Mouse (Mus musculus): ENCODE measurements around the gene 4931406P16Rik.
"Not testable (repeated sequence)": the region's sequence is repeated elsewhere in the genome, so short reads cannot be mapped to it uniquely, and the experiment has no call there.

Gene 4931406P16Rik

DNA sequence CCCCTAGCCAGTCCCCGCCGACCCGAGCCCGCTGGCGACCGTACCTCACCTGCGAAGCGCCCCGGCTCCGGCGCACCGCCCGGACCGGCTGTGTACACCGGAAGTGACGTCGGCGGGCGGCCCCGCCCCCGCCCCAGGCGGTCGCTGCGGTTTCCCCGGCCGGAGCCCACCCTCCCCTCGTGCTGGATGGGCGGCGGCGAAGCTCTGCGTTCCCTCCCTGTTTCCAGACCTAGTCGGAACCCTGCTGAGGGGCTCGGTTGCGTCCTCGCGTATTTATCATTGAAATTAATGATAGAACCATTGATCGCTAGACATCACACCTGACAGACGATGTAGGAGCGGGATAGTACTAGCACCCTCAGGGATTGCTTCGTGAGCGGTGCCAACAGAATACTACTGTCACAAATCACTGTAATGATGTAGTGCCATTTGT, at the start of gene 4931406P16Rik:
TSS of gene 4931406P16Rik (minus strand) at position 109 of the 433 bp plus-strand sequence.
- peak; percentile 76 for DNase-seq (ENCODE audit: low spot score)

DNA sequence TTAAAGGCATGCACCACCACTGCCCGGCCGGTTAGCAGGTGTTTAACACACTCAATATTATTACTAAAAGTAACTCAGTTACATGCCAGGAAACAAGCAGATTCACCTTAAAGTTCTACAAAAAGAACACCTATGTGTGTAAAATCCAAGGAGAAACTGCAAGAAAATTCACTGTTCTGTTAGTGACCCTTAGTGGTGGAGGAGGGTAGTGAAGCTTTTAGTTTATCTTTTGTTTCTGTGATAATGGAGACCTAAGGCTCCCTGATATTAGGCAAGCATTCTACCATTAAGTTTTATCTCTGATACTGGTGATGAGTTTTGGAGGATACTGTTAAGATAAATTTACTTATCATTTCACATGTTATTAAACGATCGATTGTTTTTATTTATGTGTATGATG, 42.3 kb upstream of the 4931406P16Rik start:
- DNase-seq (ENCODE audit: low spot score) = no peak

DNA sequence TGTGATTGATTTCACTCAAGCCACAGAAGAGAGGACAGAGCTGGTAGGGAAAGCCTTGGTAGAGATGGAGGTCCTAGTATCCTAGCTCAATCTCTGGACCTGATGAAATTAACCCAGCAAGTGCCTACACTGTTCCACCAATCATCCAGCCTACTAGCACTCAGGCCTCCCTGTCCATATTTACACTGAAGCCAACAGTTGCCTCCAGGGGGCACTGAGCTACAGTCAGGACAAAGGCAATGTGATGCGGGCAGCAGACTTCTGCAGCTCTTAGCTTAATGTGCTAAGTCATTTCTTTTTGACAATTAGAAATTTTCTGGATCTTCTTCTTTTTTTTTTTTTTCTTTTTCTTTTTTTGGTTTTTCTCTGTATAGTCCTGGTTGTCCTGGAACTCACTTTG, 38.6 kb upstream of the 4931406P16Rik start:
- no peak for DNase-seq (ENCODE audit: low spot score)

DNA sequence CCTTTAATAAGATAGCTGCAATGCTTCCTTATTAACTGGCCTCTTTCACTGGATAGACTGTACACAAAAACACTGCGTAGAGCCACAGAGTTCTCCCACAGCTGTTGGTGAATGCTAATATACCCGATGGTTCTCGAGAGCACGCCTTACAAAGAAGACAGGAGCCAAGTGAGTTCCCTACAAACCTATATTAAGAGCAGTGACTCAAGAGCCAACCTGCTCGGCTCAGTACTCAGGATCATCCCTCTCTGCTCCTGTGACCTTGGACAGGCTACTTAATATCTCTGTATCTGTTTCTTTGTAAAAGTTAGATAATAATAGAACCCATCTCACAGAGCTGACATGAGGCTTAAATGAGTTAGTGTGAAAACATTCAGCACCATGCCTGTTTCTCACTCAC, 36.8 kb upstream of the 4931406P16Rik start:
- no peak for DNase-seq (ENCODE audit: low spot score)

DNA sequence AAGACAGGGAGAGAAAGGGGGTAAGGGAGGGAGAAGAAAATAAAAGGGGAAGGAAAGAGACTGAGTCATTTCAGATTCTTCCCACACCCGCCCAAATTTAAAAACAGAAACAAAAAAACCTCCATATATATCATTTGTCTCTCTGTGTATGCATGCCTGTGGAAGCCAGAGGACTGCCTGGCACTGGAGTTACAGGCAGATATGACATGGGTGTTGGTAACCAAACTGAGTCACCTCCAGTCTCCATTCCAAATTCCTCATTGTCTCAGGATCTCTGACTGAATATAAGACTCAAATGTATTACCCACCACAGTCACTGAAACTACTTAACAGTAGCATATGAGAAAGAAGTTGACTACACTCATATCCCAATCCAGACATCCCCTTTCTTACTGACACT, 34.7 kb upstream of the 4931406P16Rik start:
- no peak for DNase-seq (ENCODE audit: low spot score)

DNA sequence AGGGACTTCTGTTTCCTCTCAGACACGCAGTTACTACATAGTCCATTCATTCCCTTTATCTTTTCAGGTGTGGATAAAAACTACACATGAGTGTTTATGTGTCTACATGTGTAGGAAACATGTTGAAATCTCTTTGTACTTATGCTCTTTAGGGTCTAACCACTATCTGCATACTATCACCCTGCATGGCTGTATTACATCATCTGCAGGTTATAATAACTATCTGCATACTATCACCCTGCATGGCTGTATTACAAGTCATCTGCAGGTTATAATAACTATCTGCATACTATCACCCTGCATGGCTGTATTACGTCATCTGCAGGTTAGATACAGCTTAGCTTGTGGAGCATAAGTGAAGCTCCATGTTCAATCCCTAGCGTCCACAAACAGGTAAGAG, 33.7 kb upstream of the 4931406P16Rik start:
- DNase-seq (ENCODE audit: low spot score) = no peak

DNA sequence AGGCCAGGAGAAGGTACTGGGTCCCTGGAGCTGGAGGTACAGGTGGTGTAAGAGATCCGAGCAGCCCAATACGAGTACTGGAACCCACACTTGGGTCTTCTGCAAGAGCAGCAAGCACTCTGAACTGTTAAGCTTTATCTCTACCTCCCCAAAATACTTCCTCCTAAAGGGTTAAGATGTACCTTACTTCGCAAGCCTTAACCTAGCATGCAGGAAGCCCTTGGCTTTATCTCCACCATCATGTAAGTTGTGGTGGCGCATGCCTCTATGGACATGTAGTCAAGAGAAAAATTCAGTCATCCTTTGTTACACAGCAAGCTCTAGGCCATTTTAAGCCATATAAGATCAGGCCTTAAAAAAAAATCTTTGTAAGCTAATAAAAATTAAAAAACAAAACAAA, 33.2 kb upstream of the 4931406P16Rik start:
- DNase-seq (ENCODE audit: low spot score) = no peak

DNA sequence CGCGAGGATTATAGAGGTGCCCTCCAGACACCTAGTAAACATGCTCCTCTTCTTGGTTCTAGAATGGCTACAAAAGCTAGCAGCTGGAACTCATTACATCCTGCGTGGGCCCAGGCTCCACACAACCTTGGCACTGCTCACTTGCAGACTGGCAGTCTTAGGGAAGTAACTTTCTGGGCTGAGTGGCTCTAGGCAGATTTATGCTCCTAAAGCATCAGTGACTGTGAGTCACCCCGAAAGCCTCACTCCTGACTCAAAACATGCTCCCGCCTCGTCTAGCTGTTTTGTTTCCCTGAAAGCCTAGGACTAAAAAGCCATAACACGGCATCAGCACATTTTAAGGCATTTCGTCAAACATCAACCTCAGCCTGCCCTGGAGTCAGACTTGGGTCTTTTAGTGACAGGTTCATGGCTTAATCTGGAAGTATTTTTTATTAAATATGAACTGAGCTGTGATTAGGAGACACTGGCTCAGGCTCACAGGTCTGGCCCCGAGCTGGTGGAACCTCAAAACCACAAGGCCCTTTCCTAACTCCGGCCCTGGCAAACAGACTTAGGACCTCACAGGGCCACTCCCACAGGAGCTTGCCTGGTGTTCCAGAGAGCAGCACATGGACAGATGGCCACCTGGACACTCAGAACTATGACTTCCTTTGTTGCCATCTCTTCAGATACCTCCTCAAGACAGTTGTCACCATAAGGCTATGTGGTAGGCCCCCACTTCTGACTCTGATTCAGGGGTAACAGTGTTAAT, 28.9 kb upstream of the 4931406P16Rik start:
- DNase-seq (ENCODE audit: low spot score) = no peak

DNA sequence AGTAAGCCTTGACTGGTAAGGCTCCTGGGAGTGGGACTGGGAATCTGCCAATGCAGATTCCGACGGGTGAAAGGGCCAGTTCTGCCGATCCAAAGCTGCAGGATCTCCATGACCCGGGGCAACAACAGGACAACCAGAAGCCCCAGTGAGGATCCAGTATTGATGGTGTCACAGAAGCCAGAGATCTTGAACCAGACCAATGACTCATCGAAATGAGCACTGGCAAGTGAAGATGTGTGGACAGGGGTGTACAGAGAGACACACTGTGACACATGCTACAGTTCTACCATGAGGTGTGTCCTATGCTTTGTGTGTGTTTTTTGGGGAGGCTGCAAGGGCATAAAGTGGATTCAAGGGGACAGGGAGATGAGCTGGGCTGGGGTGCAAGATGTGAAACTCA, 27.5 kb upstream of the 4931406P16Rik start:
- no peak for DNase-seq (ENCODE audit: low spot score)

DNA sequence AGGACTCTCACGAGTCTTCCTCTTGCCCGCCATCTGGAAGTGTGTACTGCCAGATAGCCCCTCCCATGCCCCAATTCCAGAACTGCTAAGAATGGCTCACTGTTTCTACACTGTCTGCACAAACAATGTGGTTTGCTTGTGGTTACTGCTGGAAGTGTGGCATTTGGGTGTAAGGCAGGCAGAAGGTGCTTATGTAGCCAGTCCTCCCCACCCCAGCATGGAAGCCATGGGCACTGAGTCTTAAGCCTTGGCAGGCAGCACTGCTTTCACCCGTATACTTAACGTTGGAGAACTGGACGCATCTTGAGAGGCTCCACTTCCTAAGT, 25.8 kb upstream of the 4931406P16Rik start:
- DNase-seq (ENCODE audit: low spot score) = no peak

DNA sequence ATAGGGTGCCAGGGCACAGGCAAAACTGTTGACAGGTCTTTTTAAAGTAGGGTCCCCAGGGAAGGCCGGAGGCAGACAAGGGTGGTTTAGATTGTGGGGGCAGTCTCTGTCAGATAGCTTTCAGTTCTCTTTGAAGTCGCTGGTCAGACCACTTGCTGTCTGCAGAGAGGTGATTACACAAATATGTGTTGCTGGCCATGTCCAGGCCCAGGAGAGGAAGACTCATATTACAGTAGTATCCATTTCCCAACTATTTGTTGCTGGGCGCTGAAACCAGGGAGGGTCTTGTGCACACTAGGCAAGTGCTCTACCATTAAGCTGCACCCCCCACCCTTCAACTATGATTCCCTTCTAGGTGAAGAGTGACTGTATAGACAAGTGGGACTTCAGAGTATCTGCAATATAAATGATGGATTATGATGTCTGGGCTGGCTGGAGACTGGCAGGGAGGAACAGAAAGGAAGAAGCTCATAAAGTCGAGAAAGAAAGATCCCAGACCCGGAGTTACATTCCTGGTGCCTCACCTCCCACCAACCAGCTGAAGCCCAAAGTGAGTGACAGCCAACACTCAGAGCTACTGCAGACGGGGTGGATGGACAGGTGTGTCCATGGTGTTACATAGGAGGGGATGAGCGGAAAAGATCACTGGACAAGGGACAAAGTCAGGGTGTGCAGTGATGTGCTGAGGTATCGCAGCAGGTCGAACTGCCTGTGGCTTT, 25.3 kb upstream of the 4931406P16Rik start:
- no peak for DNase-seq (ENCODE audit: low spot score)

DNA sequence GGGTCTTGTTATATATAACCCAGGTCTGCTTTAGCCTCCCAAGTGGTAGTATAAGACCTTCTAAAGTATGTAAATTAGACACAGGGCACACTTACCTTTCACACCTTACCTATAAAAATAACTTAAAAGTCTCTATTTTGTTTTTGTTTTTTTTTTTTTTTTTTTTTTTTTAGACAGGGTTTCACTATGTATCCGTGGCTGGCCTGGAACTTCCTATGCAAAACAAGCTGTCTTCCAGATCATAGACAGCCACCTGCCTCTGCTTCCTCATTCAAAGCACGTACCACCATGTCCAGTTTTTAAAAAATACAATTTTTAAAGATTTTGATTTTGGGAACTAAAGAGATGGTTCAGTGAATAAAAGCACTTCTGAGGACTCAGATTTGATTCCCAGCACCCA, 23.9 kb upstream of the 4931406P16Rik start:
- no peak for DNase-seq (ENCODE audit: low spot score)

DNA sequence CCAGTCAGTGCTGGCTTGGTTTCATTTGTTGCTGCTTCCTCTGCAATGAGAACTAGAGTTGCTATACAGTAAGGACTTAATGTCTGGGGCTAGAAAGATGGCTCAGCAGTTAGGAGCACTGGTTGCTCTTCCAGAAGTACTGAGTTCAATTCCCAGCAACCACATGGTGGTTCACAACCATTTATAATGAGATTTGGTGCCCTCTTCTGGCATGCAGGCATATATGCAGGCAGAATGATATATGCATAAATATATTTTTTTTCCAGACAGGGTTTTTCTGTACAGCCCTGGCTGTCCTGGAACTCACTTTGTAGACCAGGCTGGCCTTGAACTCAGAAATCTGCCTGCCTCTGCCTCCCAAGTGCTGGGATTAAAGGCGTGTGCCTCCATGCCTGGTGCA, 23.2 kb upstream of the 4931406P16Rik start:
- not testable (repeated sequence) for DNase-seq (ENCODE audit: low spot score)

DNA sequence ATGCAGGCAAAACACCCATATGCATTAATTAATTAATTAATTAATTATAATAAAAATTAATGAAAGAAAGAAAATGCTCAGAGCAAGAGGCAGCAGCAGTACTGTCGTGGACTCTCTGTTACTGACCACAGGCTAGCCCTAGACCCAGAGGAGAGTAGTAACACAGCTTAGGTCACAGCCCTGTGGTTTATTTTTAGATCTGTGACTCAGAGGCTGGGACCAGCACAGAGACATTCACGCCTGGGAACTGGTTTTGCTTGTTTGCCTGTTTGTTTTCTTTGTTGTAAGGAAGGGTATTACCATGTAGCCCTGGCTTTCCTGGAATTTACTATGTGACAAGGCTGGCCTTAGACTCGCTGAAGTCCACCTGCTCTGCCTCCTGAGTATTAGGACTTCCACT, 14.1 kb upstream of the 4931406P16Rik start:
- DNase-seq (ENCODE audit: low spot score) = no peak

DNA sequence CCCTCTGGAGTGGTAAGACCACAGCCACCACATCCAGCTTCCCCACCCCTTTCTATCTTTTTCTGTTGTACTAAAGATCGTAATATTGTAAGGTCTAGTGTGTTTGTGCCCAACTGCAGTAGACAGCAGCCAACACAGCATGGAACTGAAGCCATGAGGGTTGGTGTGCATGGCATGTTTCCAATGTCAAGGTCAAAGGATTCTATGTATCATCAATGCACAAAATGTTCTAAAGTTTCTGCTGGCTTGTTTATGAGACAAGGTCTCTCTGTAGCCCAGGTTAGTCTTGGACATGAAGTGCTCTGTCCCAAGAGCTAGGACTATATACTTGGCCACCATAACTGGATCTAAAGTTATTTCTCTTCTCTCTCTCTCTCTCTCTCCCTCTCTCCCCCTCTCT, 11.5 kb upstream of the 4931406P16Rik start:
- no peak for DNase-seq (ENCODE audit: low spot score)

DNA sequence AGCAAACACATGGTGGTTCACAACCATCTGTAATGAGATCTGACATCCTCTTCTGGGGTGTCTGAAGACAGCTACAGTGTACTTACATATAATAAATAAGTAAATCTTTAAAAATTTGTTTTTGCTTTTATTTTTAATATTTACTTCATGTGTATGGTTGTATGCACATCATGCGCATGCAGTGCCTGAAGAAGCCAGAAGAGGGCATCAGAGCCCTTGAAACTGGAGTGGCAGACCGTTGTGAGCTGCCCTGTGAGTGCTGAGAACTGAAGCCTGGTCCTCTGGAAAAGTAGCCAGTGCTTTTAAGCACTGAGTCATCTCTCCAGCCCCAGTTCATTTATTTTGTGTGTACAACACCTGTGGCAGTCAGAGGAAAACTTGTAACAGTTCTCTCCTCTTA, 10.7 kb upstream of the 4931406P16Rik start:
- DNase-seq (ENCODE audit: low spot score) = no peak

DNA sequence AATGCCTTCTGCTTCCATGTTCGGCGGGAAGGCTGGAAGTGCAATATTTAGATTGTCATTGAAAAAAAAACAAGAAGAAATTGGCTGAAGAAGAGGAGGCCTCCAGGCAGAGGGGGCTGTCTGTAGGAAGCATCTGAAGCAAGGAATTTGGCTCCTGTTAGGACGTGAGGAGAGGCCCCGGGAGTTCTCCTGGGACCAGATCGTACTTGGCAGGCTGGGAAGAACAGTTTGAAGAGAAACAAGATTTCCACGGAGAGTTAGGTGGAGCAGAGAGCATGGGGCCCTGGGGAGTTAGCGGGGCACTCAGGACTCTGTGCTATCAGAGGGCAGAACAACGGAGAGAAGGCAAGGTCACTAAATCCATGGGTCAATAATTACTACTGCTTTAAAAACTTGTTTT, 10.0 kb upstream of the 4931406P16Rik start:
- DNase-seq (ENCODE audit: low spot score) = no peak

DNA sequence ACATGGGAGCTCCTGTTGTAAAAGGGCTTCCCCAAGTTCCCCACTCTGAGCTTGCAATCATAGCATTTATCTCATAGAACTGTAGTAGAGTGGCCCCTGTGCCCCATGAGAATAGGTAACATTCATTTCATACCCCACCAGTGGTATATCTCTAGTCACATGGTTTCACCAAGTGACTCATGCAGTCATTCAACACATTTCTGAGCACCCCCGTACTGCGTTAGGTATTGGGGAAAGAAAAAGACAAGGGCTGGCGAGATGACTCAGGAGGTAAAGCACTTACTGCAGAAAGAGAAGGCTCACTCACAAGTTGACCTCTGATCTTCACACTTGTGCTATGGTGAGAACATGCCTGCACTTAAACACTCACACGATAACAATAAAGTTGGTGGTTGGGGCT, 8.6 kb upstream of the 4931406P16Rik start:
- DNase-seq (ENCODE audit: low spot score) = no peak

DNA sequence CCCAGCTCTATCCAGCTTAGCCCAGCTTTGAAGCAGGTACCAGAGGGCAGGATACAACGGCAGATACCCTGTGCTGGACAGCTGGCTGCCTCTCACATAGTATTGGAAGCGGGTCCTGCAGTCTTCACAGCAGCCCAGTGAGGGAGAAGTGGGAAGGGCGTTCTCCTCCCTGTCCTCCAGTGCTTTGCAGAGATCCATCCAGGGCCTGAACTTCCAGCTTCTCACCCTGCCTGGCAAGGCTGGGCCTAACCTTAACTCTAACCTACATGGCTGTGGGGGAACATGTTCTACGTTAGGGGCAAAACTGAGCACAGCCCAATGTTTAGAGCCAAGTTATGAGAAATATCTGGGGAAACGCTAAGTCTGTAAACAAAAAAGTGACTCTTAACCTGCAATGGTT, 7.8 kb upstream of the 4931406P16Rik start:
- no peak for DNase-seq (ENCODE audit: low spot score)

DNA sequence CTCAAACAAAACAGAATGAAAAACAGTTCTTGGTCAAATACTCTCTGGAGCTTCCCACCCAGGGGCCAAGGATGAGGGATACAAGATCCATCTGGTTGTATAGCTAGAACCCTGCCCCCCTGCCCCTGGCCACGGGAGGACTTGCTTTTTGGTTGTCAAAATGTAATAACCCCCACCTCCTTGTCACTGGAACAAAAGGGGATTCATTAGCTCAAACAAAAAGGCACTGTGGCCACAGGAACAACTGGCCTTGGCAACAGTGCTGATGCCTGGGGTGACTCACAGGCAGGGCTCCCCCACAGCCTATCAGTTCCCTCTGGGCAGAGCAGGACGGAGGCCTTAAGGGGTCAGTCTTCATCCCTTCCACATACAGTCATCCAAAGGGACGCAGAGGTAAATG, 6.6 kb upstream of the 4931406P16Rik start:
- no peak for DNase-seq (ENCODE audit: low spot score)

DNA sequence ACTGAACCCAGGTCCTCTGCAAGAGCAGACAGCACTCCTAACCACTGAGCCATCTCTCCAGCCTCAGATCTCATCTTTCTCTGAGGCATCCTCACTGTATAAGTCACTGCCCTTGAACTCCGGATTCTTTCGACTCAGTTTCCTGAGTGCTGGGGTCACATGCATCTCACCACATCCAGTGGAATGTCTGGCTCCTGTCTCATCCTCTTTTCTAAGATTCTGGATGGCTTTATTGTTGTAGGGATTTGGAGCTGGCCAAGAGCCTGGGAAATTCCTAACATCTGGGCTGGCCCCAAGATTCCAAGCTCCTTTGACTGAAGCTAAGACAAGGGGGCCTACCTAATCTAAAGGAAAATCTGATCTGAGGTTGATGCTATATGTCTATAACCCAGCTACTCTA, 5.8 kb upstream of the 4931406P16Rik start:
- no peak for DNase-seq (ENCODE audit: low spot score)

DNA sequence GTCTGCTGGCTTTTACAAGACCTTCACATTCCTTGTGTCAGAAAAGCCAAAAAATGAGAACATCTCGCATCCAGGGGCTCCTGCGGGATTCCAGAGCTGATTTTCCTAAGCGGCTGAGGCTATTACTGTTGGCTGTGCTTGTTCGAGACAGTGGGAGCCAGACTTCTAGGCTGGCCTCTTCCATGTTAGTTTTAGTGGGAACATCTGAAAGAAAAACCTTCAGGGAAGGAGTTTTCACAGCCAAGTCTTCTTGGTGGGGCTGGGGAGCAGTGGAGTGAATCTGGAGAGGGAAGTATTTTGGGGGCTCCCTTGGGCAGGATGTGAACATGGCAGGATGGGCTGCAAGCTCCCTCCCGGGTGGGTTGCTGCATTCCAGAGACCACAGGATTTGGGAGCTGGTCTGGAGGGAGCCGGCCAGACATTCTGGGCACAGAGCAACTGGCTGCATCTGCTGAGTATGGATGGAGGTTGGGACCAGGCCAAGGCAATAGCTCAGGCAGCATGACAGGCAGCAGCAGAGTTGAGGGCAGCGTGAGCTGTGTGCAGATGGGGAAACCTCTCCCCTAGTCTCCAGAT, 4.6 kb upstream of the 4931406P16Rik start:
- DNase-seq (ENCODE audit: low spot score) = peak; percentile 36

DNA sequence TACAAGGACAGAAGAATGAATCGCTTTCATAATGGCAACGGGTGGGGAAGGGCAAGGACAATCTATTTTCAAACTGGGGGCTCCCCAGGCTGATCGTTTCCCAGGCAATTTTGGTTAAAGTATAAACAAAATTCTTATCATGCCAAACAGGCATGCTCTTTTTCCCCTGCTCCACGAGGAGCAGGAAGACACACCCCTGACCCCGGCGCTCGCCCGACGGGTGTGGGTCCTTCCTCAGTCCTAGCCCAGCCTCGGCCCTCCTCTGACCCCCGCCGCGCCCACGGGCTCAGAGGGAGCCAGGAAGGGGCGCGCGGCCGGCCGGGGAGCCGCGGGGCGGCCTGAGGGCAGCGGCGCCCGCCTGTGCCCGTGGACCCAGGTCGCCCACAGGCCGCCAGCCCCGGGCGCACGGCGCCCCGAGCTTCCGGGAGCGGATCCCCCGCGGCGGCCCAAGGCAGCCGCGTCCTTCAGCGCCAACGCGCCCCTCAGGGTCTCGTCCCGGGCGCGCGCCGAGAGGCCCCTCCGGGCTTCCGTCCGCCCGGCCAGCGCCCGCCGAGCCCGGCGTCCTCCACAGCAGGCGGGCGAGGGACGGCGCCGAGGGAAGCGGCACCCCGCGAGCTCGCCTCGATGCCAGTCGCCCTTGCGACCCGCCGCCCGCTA, 437 bp downstream of the 4931406P16Rik start:
- peak; percentile 21 for DNase-seq (ENCODE audit: low spot score)

Measured in ovary, postnatal 10 days (tissue).